Mouse (Mus musculus): ENCODE measurements at regions not wholly inside any gene's neighbourhood (a gene's known extent, or its start where the extent isn't known, plus 50 kb on each side); places are given as distances from the start of the nearest gene placed in this dataset.

DNA sequence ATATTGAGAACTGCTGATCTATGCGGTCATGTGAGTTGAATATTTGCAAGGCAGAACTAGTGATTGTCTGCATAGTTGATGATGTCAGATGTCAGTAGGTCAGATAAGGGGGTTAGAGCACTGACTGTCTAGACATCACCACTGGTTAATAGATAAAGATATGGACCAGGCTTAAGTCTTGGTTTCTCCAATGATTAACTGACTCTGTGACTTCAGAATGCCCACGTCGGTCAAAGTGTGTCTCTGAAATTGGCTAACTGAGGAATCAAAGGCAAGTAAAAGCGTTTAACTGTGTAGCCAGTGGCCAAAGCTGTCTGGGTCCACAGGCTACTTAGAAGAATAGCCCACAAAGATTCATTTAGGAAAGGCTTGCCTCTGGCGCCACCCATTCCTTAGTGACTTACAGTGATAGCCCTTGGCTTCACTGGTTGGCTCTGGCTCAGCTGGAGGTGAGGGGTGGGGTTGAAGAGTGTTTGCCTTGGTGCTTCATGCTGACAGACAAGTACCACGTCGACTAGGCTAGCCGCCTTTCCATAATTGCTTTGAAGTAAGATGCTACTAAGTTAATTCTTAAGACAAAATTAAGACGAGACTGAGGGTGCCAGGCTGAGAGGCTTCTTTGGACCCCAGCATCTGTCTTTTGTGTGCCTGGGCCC is 463.1 kb downstream of the Insc start:
- no peak for TF ChIP-seq ZKSCAN1 (IDR thresholded peaks at IDR 0.05; ENCODE audit: borderline replicate concordance, low read depth, low read length)
- no peak for TF ChIP-seq TCF12 (IDR thresholded peaks at IDR 0.05; ENCODE audit: low read depth, low read length)
- no peak for TF ChIP-seq CTCF (conservative IDR thresholded peaks at IDR 0.05 in 1 of 2, IDR thresholded peaks at IDR 0.05 in 1 of 2; ENCODE audit: low read depth in 2 of 2, low read length in 2 of 2)
- no peak for TF ChIP-seq EP300 (IDR thresholded peaks at IDR 0.05; ENCODE audit: low read length)
- no peak for TF ChIP-seq RAD21 (IDR thresholded peaks at IDR 0.05; ENCODE audit: low read depth, low read length)

Data from CH12.LX (cell line).